Mouse (Mus musculus) G1E-ER4 (cell line): ENCODE results near the gene Klrb1f. TPM values are rescaled to one million over a fixed set of nuclear protein-coding genes. Genes with fewer than 3 reads are reported as not detected.

ENCODE experiments used
- GATA1 ChIP-seq: IDR thresholded peaks from one replicate; pipeline ENCODE4 v1.8.0; 2012; ENCODE audit warnings: low read length, inconsistent platforms
- polyA plus RNA-seq: library from polyadenylated mRNA; stranded (reverse); fragments of >175 nt; gene quantifications from 2 replicates; pipeline ENCODE4 v1.2.3, GENCODE M21; 2012

The Klrb1f gene
- not detected in 2 replicates for polyA plus RNA-seq

GRCm38 (mm10) chr6:129045601-129046000 lies at the start of gene Klrb1f:
Klrb1f (plus strand) TSS chr6:129045901.
- no peak for TF ChIP-seq GATA1

DNA sequence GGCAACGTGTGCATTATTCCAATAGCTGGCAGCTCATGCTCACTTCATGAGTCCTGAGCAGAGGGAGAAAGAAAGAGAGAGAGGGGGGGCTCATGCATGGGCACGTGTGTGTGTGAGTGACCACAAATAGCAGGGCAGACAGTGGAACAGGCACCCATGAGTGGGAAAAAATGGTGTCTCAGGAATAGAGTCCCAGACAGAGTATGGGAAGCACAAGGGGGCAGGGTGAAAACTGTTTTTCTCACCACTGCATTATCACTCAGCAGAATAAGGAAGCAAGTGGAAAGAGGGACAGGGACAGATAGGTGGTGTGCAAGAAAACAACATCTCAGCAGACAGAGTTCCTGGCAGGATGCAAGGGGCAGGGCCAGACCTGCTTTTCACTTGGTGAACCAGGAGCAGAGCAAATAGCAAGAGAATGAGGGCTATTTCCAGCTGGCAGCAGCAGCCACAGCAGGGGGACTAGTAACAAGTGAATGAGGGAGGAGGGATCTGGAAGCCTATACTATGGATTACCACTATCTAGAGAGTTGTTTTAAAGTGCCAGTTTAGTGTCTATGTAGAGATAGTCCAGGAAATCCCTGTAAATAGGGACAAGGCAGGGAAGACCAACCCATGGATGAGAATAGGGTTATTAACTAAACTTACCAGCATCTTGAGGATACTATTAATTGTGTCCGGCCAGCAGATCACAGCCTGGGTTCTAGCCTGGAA lies 49.5 kb upstream of the Klrb1f start:
- no peak for TF ChIP-seq GATA1

DNA sequence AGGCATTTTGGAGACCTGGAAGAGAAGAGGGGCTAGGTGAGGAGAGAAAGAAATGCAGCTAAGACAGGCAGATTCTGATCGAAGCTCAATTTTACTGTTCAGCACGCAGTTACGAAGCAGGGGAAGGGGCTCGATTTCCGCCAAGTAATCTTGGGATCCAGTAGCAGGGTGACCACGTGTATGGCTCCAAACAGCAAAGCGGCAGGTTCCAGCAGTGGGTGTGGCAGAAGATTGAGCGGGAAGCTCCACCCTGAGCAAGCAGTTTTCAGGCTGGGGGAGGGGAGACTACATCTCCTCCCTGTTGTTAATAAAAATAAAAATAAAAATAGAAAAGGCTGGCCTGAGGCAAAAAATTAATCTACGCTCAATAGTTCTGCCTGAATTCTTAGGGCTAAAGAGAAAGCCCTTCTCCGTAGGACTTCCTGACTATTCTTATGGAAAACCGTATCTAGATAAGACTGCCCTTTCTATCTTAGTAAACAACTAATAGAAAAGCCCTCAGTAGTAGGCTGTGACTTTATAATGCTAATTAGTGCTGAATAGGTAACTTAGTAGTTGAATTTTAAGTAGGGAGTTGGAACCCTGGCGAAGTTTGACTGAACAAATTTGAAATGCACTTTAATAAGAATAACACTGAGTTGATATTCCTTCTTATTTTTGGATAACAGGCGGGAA lies 48.8 kb upstream of the Klrb1f start:
- no peak for TF ChIP-seq GATA1

- no peak for TF ChIP-seq GATA1
Observed at GRCm38 (mm10) chr6:129001392-129001791, 44.3 kb upstream of the Klrb1f start.

DNA sequence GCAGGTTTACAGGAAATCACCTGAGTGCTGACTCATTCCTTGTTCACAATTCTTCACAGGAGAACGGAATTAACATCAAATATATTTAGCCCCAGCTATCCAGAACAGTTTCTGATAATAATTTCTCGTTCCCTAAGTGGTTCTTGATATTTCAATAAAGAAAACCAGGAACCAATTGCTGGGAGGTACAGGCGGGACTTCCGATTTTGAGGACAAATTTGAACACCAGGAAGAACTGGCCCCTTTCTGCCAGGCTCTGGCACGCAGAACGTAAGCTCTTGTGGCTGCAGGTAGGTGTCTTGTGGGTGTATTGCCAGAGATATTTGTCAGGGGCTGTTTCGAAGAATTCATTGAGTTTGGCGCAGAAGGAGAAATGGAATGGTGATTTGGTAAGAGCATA lies 37.1 kb upstream of the Klrb1f start:
- TF ChIP-seq GATA1 = no peak

DNA sequence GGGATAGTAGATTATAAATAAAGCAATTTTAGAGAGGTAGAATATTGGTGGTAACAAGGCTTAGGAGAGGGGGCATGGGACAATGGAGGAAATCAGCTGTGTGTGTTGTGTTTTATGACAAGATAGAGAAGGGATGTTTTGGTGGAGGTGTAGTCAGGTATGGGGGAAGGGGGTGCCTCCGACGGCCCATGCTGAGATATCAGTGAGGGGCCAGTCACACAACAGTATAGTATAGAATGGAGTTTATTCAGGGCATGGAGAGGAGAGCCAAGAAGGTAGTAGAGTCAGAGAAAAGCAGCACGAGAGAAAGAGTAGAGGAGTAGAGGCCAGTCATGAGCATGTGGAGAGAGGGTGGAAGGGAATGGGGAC lies 35.2 kb upstream of the Klrb1f start:
- no peak for TF ChIP-seq GATA1

DNA sequence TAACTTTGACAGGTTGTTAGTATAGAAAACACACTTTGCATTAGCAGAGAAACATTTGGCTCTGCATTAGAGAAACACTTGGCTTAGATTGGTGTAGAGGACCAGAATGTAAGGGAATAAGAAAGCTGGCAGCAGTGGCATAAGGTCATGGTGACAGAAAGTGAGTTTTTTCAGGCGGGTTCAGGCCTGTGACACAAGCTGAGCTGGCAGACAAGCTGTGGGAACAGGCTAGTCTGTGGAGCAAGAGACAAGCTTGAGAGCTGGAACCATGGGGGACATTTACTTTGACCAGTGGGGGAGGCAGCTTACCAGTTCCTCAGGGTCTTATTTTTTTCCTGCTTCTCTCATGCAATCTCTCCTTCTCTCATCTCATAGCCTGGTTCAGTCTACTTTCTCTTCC lies 32.7 kb upstream of the Klrb1f start:
- TF ChIP-seq GATA1 = no peak

- no peak for TF ChIP-seq GATA1
Observed at GRCm38 (mm10) chr6:129013762-129014276, 31.9 kb upstream of the Klrb1f start.

DNA sequence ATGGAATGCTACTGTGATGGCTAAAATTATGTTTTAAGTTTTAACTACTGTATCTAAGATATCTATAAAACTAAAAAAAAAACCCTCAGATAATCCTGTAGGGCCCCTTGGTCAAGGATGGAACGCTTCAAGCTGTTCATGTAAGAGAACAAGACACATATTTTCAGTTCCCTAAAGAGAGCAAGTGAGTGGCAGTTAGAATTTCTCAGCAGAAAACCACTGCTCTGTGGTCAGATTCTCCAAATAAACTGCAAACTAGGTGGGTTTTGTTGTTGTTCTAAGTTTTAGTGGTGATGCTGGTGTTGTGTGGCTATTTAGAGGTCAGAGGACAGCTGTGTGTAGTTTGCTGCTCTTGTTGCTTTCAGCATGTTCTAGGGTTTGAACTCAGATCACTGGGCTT lies 31.3 kb upstream of the Klrb1f start:
- TF ChIP-seq GATA1 = no peak

DNA sequence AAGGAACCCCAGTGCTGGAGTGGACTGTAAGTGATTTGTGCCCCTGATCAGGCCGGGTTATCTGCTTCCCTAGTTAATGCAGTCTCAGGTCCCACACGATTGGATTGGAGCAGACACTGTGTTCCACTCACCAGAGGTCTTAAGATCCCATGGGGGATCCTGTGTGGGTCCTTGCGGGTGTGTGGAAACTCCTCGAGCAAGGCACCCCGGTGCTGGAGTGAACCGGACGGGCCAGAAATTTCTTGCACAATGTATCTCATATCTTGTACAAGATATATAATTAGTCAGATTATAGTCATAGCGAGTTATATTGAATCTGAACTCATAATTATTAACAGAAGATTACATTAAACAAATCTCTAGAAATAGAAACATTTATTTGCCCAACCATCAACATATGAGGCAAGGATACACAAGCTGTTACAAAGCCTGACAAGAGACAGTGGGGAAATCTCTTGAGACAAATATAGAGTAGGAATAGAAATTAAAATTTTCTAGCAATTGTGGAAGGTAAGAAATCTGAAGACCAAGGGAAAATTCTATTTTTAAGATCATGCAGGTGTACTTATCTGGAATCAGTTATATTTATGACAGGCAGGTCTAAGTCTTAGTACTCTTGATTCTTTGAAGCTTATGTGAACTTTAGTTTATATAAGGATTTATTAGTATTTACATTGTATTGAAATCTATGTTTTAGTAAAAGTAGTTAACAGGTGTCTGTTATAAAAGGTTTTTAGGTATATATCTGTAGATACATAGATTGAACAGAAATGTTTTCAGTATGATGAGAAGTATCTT lies 18.1 kb upstream of the Klrb1f start:
- no peak for TF ChIP-seq GATA1

DNA sequence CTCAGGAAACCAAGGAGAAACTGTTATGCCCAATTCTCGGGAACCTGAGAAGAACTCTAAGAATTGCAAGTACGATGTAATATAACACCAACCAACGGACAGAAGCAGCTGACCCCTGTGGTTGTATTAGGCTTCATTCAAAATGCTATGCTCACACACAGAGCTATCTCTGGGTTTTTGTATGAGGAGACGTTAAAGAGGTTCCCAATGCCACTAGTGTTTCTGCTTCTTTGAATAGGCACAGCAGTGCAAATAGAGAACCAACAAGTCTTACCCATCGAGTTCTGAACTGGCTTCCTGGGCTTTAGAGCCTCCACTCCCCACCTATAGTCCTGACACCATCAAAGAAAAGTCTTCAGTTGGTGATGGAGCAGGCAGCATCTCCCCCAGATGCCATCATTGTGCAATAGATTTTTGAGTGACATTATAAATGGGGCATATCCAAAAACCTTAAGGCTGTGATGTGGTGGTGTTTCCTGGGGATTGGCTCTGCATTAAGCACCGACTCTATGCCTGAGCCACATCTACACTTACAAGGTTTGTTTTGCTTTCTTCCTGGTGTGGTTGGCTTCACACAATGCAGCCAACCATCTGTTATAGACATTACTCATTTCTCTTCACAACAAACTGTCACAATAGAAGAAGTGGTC lies 15.4 kb upstream of the Klrb1f start:
- TF ChIP-seq GATA1 = no peak

DNA sequence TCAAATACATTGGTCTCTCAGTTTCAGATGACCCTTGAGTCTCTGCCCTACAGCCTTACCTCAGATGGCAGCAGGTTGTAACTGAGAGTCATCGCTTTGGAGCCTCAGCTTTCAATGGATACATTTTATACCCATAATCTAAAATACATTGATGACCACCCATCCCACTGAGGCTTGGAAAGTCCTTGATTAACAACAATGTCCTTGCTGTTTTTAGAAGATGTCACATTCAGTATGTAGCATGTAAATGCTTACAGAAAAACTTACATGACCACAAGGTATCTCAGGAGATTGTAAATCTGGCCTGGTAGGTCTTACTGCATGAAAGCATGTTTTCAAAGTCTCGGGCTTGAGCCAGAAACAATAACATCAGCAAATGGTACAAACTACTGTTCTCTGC lies 14.7 kb upstream of the Klrb1f start:
- TF ChIP-seq GATA1 = no peak

- TF ChIP-seq GATA1 = no peak
Observed at GRCm38 (mm10) chr6:129033397-129033796, 12.3 kb upstream of the Klrb1f start.

GRCm38 (mm10) chr6:129035017-129035416 lies 10.7 kb upstream of the Klrb1f start:
- no peak for TF ChIP-seq GATA1

GRCm38 (mm10) chr6:129036326-129036725 lies 9.4 kb upstream of the Klrb1f start:
- TF ChIP-seq GATA1 = no peak
